Mouse (Mus musculus) forebrain, embryonic 11.5 days (tissue): Measurements from ENCODE around the gene Sarnp. TPM values are rescaled to one million over a fixed set of nuclear protein-coding genes. Genes with fewer than 3 reads are reported as not detected.
A peak's percentile ranks its signal among the peaks of the same experiment; 100 is the strongest.

Experiments
- ATAC-seq: fragments of 200-750 bp; cut with Nextera tagmentation; replicated peaks from 2 replicates; pipeline ENCODE4 v1.8.0; 2017; ENCODE audit warnings: moderate TSS enrichment; ENCODE audit not compliant: low FRiP score
- DNase-seq: peaks from one replicate; pipeline ENCODE4 v3.0.0-alpha.2; 2017; ENCODE audit warnings: low spot score
- H3K27ac ChIP-seq: fragments of 300-500 bp; sonication (generic); 2 replicates; pipeline ENCODE4 v1.5.1; 2014; ENCODE audit warnings: low read depth, low read length
- H3K27me3 ChIP-seq: fragments of 300-500 bp; sonication (generic); 2 replicates; pipeline ENCODE4 v1.6.1; 2014; ENCODE audit warnings: mild to moderate bottlenecking, low read length, mixed read lengths; ENCODE audit not compliant: control insufficient read depth, insufficient read depth
- H3K36me3 ChIP-seq: fragments of 300-500 bp; sonication (generic); 2 replicates; pipeline ENCODE4 v1.6.1; 2014; ENCODE audit warnings: mild to moderate bottlenecking, low read length, moderate library complexity, mixed read lengths; ENCODE audit not compliant: control insufficient read depth, insufficient read depth
- H3K4me1 ChIP-seq: fragments of 300-500 bp; sonication (generic); replicated peaks from 2 replicates; pipeline ENCODE4 v1.6.1; 2014; ENCODE audit warnings: low read length, mixed read lengths; ENCODE audit not compliant: control insufficient read depth, insufficient read depth
- H3K4me2 ChIP-seq: fragments of 300-500 bp; sonication (generic); 2 replicates; pipeline ENCODE4 v1.6.1; 2014; ENCODE audit warnings: low read depth, mild to moderate bottlenecking, low read length, moderate library complexity, mixed read lengths; ENCODE audit not compliant: severe bottlenecking
- H3K4me3 ChIP-seq: fragments of 300-500 bp; sonication (generic); 2 replicates; pipeline ENCODE4 v1.5.1; 2014; ENCODE audit warnings: low read depth, low read length
- H3K9ac ChIP-seq: fragments of 300-500 bp; sonication (generic); 2 replicates; pipeline ENCODE4 v1.6.1; 2014; ENCODE audit warnings: low read length
- H3K9me3 ChIP-seq: fragments of 300-500 bp; sonication (generic); 2 replicates; pipeline ENCODE4 v1.6.1; 2016; ENCODE audit warnings: low read length, mixed read lengths; ENCODE audit not compliant: control insufficient read depth
- WGBS: fragments of 180-500 bp; shearing (Covaris S2); extraction: QIAGEN DNeasy Blood & Tissue Kit; methylation state at CpG from one replicate; pipeline ENCODE4 v1.1.7; 2014; 5-methylcytosine and 5-hydroxymethylcytosine counted together
- polyA plus RNA-seq: library from polyadenylated mRNA; unstranded; fragments of >200 nt; fragmentation: Nextera tagmentation; extraction: Ambion mirVana; gene quantifications from 2 replicates; pipeline ENCODE4 v1.2.1, GENCODE M21; 2014

Gene Sarnp
- polyA plus RNA-seq, 1 experiment from 2014 or later: 284 TPM

- Histone ChIP-seq H3K36me3 (no peaks in the 10 kb centered on the region; the same call in 1 of the 2 replicates), H3K9ac (peak overlapping the region; percentile 89), H3K27ac (peak overlapping the region; percentile 84), H3K4me1 (peaks cover 15% of the 10 kb centered on the region), H3K4me3 (peak overlapping the region; percentile 79), H3K4me2 (peak overlapping the region; percentile 87), H3K9me3 (no peaks in the 10 kb centered on the region), H3K27me3 (no peaks in the 10 kb centered on the region; the same call in 1 of the 2 replicates)
- WGBS: 4% methylated on average over 2 of the region's 2 CpGs
- DNase-seq (no peak), ATAC-seq (no peak)
Measured at GRCm38 (mm10) chr10:128889846-128890245, 72.7 kb downstream of the Sarnp start.

- no peak for DNase-seq
- WGBS: 1% methylated on average over 40 of the region's 40 CpGs
- H3K4me1 ChIP-seq: peaks cover 15% of the 10 kb centered on the region
Measured at GRCm38 (mm10) chr10:128890383-128891295, 73.5 kb downstream of the Sarnp start.

GRCm38 (mm10) chr10:128891296-128892094, 74.4 kb downstream of the Sarnp start, which contains the start of gene Gdf11:
Gdf11 (minus strand) TSS chr10:128891718.
- Histone ChIP-seq H3K36me3 (no peaks in the 10 kb centered on the region), H3K9me3 (no peaks in the 10 kb centered on the region), H3K27me3 (peaks cover 5% of the 10 kb centered on the region), H3K4me3 (peak within 1 kb of the TSS; percentile 79), H3K4me1 (peaks cover 15% of the 10 kb centered on the region), H3K4me2 (peak within 1 kb of the TSS; percentile 87), H3K9ac (peak within 1 kb of the TSS; percentile 89), H3K27ac (peak within 1 kb of the TSS; percentile 84)
- DNase-seq: peak; percentile 92
- WGBS: under 1% methylated on average over 64 of the region's 89 CpGs
- peak; percentile 84 for ATAC-seq

More at GRCm38 (mm10) chr10:128890383-128891295, 73.5 kb downstream of the Sarnp start:
- ATAC-seq: no peak
- H3K9me3 ChIP-seq: no peaks in the 10 kb centered on the region
- H3K27ac ChIP-seq: peak overlapping the region; percentile 84
- H3K4me2 ChIP-seq: peak overlapping the region; percentile 87
- peak overlapping the region; percentile 89 for H3K9ac ChIP-seq
- no peaks in the 10 kb centered on the region; the same call in 1 of the 2 replicates for H3K27me3 ChIP-seq
- no peaks in the 10 kb centered on the region; the same call in 1 of the 2 replicates for H3K36me3 ChIP-seq
- H3K4me3 ChIP-seq: peak overlapping the region; percentile 79

- WGBS: under 1% methylated on average over 9 of the region's 9 CpGs
- Histone ChIP-seq H3K27me3 (peaks cover 7% of the 10 kb centered on the region), H3K4me2 (peak overlapping the region; percentile 87), H3K4me1 (peaks cover 15% of the 10 kb centered on the region), H3K9me3 (no peaks in the 10 kb centered on the region), H3K36me3 (no peaks in the 10 kb centered on the region), H3K9ac (peak overlapping the region; percentile 89), H3K27ac (peak overlapping the region; percentile 84), H3K4me3 (peak overlapping the region; percentile 79)
- peak; percentile 57 for DNase-seq
- peak; percentile 6; the same call in 1 of the 2 replicates for ATAC-seq
Measured at GRCm38 (mm10) chr10:128892246-128892645, 75.1 kb downstream of the Sarnp start.

GRCm38 (mm10) chr10:128895437-128895836, 78.3 kb downstream of the Sarnp start:
- H3K4me2 ChIP-seq: no peak overlapping the region
- no peak for ATAC-seq
- H3K27me3 ChIP-seq: peaks cover 7% of the 10 kb centered on the region

GRCm38 (mm10) chr10:128895952-128896693, 79.0 kb downstream of the Sarnp start:
- H3K27me3 ChIP-seq: peaks cover 7% of the 10 kb centered on the region
- H3K9ac ChIP-seq: no peak overlapping the region
- WGBS: 2% methylated on average over 17 of the region's 17 CpGs

More at GRCm38 (mm10) chr10:128895437-128895836, 78.3 kb downstream of the Sarnp start:
- Histone ChIP-seq H3K36me3 (no peaks in the 10 kb centered on the region), H3K9me3 (no peaks in the 10 kb centered on the region), H3K27ac (no peak overlapping the region), H3K9ac (no peak overlapping the region), H3K4me3 (no peak overlapping the region), H3K4me1 (peaks cover 5% of the 10 kb centered on the region; the same call in 1 of the 2 replicates)
- WGBS: under 1% methylated on average over 9 of the region's 9 CpGs
- peak; percentile 82 for DNase-seq

GRCm38 (mm10) chr10:128896807-128897206, 79.7 kb downstream of the Sarnp start:
- H3K4me1 ChIP-seq: peaks cover 5% of the 10 kb centered on the region; the same call in 1 of the 2 replicates
- H3K27me3 ChIP-seq: peaks cover 7% of the 10 kb centered on the region
- no peak overlapping the region for H3K4me2 ChIP-seq
- no peak for ATAC-seq
- H3K36me3 ChIP-seq: no peaks in the 10 kb centered on the region
- no peak overlapping the region for H3K9ac ChIP-seq
- 68% methylated on average over 1 of the region's 1 CpGs for WGBS
- H3K27ac ChIP-seq: no peak overlapping the region
- no peak for DNase-seq
- no peaks in the 10 kb centered on the region for H3K9me3 ChIP-seq
- H3K4me3 ChIP-seq: no peak overlapping the region

More at GRCm38 (mm10) chr10:128895952-128896693, 79.0 kb downstream of the Sarnp start:
- Histone ChIP-seq H3K4me2 (0 out of 2 replicates have a peak overlapping the region, but pooled peaks have one; percentile 18), H3K36me3 (no peaks in the 10 kb centered on the region), H3K9me3 (no peaks in the 10 kb centered on the region), H3K27ac (no peak overlapping the region), H3K4me1 (peaks cover 5% of the 10 kb centered on the region; the same call in 1 of the 2 replicates), H3K4me3 (no peak overlapping the region)
- ATAC-seq (no peak; the same call in 1 of the 2 replicates), DNase-seq (peak; percentile 57)
